Mouse (Mus musculus) hindbrain, embryonic 16.5 days (tissue): ENCODE results near the gene Jak1. TPM values are rescaled to one million over a fixed set of nuclear protein-coding genes. Genes with fewer than 3 reads are reported as not detected.

ENCODE experiments used
- ATAC-seq: fragments of 200-750 bp; cut with Nextera tagmentation; 2 replicates; pipeline ENCODE4 v1.8.0; 2017; ENCODE audit warnings: moderate TSS enrichment, moderate library complexity
- H3K27ac ChIP-seq: fragments of 300-500 bp; sonication (generic); 2 replicates; pipeline ENCODE4 v1.5.1; 2014; ENCODE audit warnings: low read depth, mild to moderate bottlenecking, control low read depth, low read length, moderate library complexity
- H3K27me3 ChIP-seq: fragments of 300-500 bp; sonication (generic); replicated peaks from 2 replicates; pipeline ENCODE4 v1.6.1; 2014; ENCODE audit warnings: low read length; ENCODE audit not compliant: control insufficient read depth, insufficient read depth
- H3K36me3 ChIP-seq: fragments of 300-500 bp; sonication (generic); 2 replicates; pipeline ENCODE4 v1.6.1; 2014; ENCODE audit warnings: mild to moderate bottlenecking, low read length, moderate library complexity, mixed read lengths; ENCODE audit not compliant: control insufficient read depth, insufficient read depth
- H3K4me1 ChIP-seq: fragments of 300-500 bp; sonication (generic); 2 replicates; pipeline ENCODE4 v1.6.1; 2014; ENCODE audit warnings: low read depth, low read length; ENCODE audit not compliant: control insufficient read depth, insufficient read depth
- H3K4me2 ChIP-seq: fragments of 300-500 bp; sonication (generic); 2 replicates; pipeline ENCODE4 v1.6.1; 2014; ENCODE audit warnings: mild to moderate bottlenecking, low read length, control low read depth, moderate library complexity
- H3K4me3 ChIP-seq: fragments of 300-500 bp; sonication (generic); 2 replicates; pipeline ENCODE4 v1.5.1; 2014; ENCODE audit warnings: mild to moderate bottlenecking, low read length, control low read depth, moderate library complexity
- H3K9ac ChIP-seq: fragments of 300-500 bp; sonication (generic); 2 replicates; pipeline ENCODE4 v1.6.1; 2014; ENCODE audit warnings: low read depth, mild to moderate bottlenecking, control low read depth, low read length, moderate library complexity
- H3K9me3 ChIP-seq: fragments of 300-500 bp; sonication (generic); 2 replicates; pipeline ENCODE4 v1.6.1; 2014; ENCODE audit warnings: mild to moderate bottlenecking, low read length, moderate library complexity; ENCODE audit not compliant: control insufficient read depth
- WGBS: fragments of 180-500 bp; shearing (Covaris S2); extraction: QIAGEN DNeasy Blood & Tissue Kit; methylation state at CpG from one replicate; pipeline ENCODE4 v1.1.7; 2014; 5-methylcytosine and 5-hydroxymethylcytosine counted together
- polyA plus RNA-seq: library from polyadenylated mRNA; unstranded; fragments of >200 nt; fragmentation: Nextera tagmentation; extraction: Ambion mirVana; gene quantifications from 2 replicates; pipeline ENCODE4 v1.2.1, GENCODE M21; 2015

Jak1 gene
- polyA plus RNA-seq, 1 experiment from 2014 or later = 89.4 TPM

- Histone ChIP-seq H3K4me1 (peaks cover 3% of the 10 kb centered on the region), H3K27me3 (no peaks in the 10 kb centered on the region), H3K9me3 (no peaks in the 10 kb centered on the region), H3K4me2 (no peak overlapping the region), H3K9ac (no peak overlapping the region), H3K27ac (no peak overlapping the region), H3K4me3 (no peak overlapping the region), H3K36me3 (no peaks in the 10 kb centered on the region; the same call in 1 of the 2 replicates)
- no peak for ATAC-seq
- 53% methylated on average over 4 of the region's 4 CpGs for whole genome bisulfite sequencing
These were observed 120.7 kb downstream of the Jak1 start for GRCm38 (mm10) chr4:101144361-101144760.

GRCm38 (mm10) chr4:101143901-101144300 is 121.2 kb downstream of the Jak1 start:
- H3K9me3 ChIP-seq = no peaks in the 10 kb centered on the region
- no peak for ATAC-seq
- peaks cover 3% of the 10 kb centered on the region for H3K4me1 ChIP-seq
- 70% methylated on average over 4 of the region's 4 CpGs for WGBS
- no peak overlapping the region for H3K4me3 ChIP-seq
- no peaks in the 10 kb centered on the region for H3K27me3 ChIP-seq
- no peak overlapping the region for H3K4me2 ChIP-seq
- no peak overlapping the region for H3K27ac ChIP-seq
- no peaks in the 10 kb centered on the region; the same call in 1 of the 2 replicates for H3K36me3 ChIP-seq
- no peak overlapping the region for H3K9ac ChIP-seq

- Histone ChIP-seq H3K4me3 (no peak overlapping the region), H3K27ac (no peak overlapping the region), H3K4me1 (peaks cover 3% of the 10 kb centered on the region), H3K36me3 (no peaks in the 10 kb centered on the region), H3K9ac (no peak overlapping the region), H3K27me3 (no peaks in the 10 kb centered on the region), H3K9me3 (no peaks in the 10 kb centered on the region), H3K4me2 (no peak overlapping the region)
- 80% methylated on average over 5 of the region's 5 CpGs for WGBS
- ATAC-seq = no peak
These were observed 123.3 kb downstream of the Jak1 start for GRCm38 (mm10) chr4:101141768-101142167.

GRCm38 (mm10) chr4:101137975-101138374 is 127.1 kb downstream of the Jak1 start:
- no peaks in the 10 kb centered on the region for H3K27me3 ChIP-seq
- H3K4me1 ChIP-seq = no peaks in the 10 kb centered on the region
- 72% methylated on average over 11 of the region's 11 CpGs for WGBS
- H3K4me2 ChIP-seq = no peak overlapping the region
- no peak overlapping the region for H3K27ac ChIP-seq
- no peak overlapping the region for H3K4me3 ChIP-seq
- H3K36me3 ChIP-seq = no peaks in the 10 kb centered on the region
- no peaks in the 10 kb centered on the region for H3K9me3 ChIP-seq
- no peak overlapping the region for H3K9ac ChIP-seq
- ATAC-seq = no peak

GRCm38 (mm10) chr4:101135909-101136308 is 129.2 kb downstream of the Jak1 start:
- ATAC-seq = no peak
- Histone ChIP-seq H3K4me1 (no peaks in the 10 kb centered on the region), H3K4me2 (no peak overlapping the region), H3K4me3 (no peak overlapping the region), H3K9me3 (no peaks in the 10 kb centered on the region), H3K27ac (no peak overlapping the region), H3K27me3 (no peaks in the 10 kb centered on the region), H3K9ac (no peak overlapping the region), H3K36me3 (no peaks in the 10 kb centered on the region; the same call in 1 of the 2 replicates)
- 89% methylated on average over 14 of the region's 14 CpGs for WGBS

GRCm38 (mm10) chr4:101135013-101135412 is 130.1 kb downstream of the Jak1 start:
- no peaks in the 10 kb centered on the region for H3K4me1 ChIP-seq
- H3K27me3 ChIP-seq = no peaks in the 10 kb centered on the region
- no peaks in the 10 kb centered on the region; the same call in 1 of the 2 replicates for H3K36me3 ChIP-seq
- no peak overlapping the region for H3K4me2 ChIP-seq
- ATAC-seq = peak; percentile 63; the same call in 1 of the 2 replicates
- WGBS = 75% methylated on average over 8 of the region's 8 CpGs
- no peak overlapping the region for H3K27ac ChIP-seq
- no peaks in the 10 kb centered on the region for H3K9me3 ChIP-seq
- H3K9ac ChIP-seq = no peak overlapping the region
- H3K4me3 ChIP-seq = no peak overlapping the region

GRCm38 (mm10) chr4:101121002-101121401 is 144.1 kb downstream of the Jak1 start:
- H3K4me1 ChIP-seq = no peaks in the 10 kb centered on the region
- WGBS = 88% methylated on average over 7 of the region's 7 CpGs
- H3K4me2 ChIP-seq = no peak overlapping the region
- ATAC-seq = no peak
- no peaks in the 10 kb centered on the region for H3K9me3 ChIP-seq
- no peak overlapping the region for H3K9ac ChIP-seq
- H3K4me3 ChIP-seq = no peak overlapping the region
- no peak overlapping the region for H3K27ac ChIP-seq
- no peaks in the 10 kb centered on the region for H3K27me3 ChIP-seq
- H3K36me3 ChIP-seq = no peaks in the 10 kb centered on the region

- no peak for ATAC-seq
- H3K4me3 ChIP-seq = no peak overlapping the region
- WGBS = 91% methylated on average over 12 of the region's 12 CpGs
These were observed 158.0 kb downstream of the Jak1 start for GRCm38 (mm10) chr4:101107122-101107521.

More at GRCm38 (mm10) chr4:101107122-101107521, 158.0 kb downstream of the Jak1 start:
- no peak overlapping the region for H3K4me2 ChIP-seq
- peaks cover 4% of the 10 kb centered on the region; the same call in 1 of the 2 replicates for H3K36me3 ChIP-seq
- H3K9me3 ChIP-seq = peaks cover 10% of the 10 kb centered on the region
- no peak overlapping the region for H3K27ac ChIP-seq
- H3K9ac ChIP-seq = no peak overlapping the region
- H3K4me1 ChIP-seq = no peaks in the 10 kb centered on the region
- no peaks in the 10 kb centered on the region for H3K27me3 ChIP-seq
